Mouse (Mus musculus): ENCODE data around the gene Gm43720.

Gm43720 gene

DNA sequence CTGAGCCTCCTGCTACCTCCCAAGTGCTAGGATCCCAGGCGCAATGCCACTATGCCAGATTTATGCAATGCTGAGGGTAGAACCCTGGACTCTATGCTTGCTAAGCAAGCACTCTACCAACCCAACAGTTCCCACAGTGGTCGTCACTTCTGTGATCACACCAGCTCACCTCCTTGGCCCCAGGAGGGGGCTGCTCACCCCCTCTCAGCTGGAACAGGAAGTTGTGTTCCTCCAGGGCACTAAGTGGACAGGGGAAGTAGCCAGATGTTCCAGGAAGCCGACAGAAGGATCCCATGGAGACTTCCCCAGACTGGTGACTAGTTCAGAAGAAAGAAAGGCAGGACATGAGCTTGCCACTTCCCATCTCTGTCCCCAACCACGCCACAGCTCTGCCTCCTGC, 17.8 kb downstream of the Gm43720 start:
- no peak for DNase-seq (ENCODE audit: low spot score in 2 of 2)

DNA sequence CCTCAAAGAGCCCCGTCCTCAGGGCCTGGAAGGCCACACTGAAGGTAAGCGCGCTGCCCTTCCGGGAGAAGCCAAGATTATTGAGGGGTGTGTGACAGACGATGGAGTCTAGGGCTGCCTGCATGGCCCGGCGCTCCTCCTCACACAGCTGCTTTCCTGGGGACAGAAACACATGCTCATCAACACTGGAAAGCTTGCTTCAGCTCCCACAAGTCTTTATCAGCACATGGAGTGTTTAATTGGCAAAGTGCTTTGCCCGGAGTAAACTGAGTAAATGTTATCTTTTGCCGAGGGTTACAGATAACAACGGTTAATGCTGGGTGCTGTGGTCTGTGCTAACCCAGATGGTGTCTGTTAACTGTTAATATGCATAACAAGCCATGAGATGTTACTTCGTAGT, 18.9 kb downstream of the Gm43720 start:
- no peak for DNase-seq (ENCODE audit: low spot score in 2 of 2)

GRCm38 (mm10) chr5:138260051-138260450, 19.7 kb downstream of the Gm43720 start:
- DNase-seq (ENCODE audit: low spot score in 2 of 2): no peak

DNA sequence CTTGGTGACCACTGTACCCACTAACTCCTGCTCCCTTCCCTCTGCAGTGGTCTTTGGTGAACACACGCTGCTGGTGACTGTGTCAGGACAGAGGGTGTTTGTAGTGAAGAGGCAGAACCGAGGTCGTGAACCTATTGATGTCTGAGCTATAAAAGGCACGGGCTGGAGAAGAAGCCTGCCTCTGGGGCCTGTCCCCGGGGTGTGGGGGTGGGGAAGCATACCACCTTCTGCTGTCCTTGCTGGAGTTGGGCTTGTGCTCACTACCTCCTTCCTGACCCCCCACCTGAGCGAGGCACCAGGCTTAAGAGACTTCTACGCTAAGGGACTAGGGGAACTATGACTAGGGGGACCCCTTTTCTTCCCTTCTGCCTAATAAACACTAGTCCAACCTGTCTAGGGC, 20.8 kb downstream of the Gm43720 start:
- DNase-seq (ENCODE audit: low spot score in 2 of 2): no peak

GRCm38 (mm10) chr5:138258542-138258941, 21.2 kb downstream of the Gm43720 start:
- DNase-seq (ENCODE audit: low spot score in 2 of 2): no peak

GRCm38 (mm10) chr5:138258078-138258477, 21.7 kb downstream of the Gm43720 start:
- no peak for DNase-seq (ENCODE audit: low spot score in 2 of 2)

- no peak for DNase-seq (ENCODE audit: low spot score in 2 of 2)
Observed at GRCm38 (mm10) chr5:138257585-138257978, 22.2 kb downstream of the Gm43720 start.

GRCm38 (mm10) chr5:138256966-138257584, 22.7 kb downstream of the Gm43720 start:
- DNase-seq (ENCODE audit: low spot score in 2 of 2): no peak

GRCm38 (mm10) chr5:138256094-138256467, 23.7 kb downstream of the Gm43720 start:
- DNase-seq (ENCODE audit: low spot score in 2 of 2): no peak

DNA sequence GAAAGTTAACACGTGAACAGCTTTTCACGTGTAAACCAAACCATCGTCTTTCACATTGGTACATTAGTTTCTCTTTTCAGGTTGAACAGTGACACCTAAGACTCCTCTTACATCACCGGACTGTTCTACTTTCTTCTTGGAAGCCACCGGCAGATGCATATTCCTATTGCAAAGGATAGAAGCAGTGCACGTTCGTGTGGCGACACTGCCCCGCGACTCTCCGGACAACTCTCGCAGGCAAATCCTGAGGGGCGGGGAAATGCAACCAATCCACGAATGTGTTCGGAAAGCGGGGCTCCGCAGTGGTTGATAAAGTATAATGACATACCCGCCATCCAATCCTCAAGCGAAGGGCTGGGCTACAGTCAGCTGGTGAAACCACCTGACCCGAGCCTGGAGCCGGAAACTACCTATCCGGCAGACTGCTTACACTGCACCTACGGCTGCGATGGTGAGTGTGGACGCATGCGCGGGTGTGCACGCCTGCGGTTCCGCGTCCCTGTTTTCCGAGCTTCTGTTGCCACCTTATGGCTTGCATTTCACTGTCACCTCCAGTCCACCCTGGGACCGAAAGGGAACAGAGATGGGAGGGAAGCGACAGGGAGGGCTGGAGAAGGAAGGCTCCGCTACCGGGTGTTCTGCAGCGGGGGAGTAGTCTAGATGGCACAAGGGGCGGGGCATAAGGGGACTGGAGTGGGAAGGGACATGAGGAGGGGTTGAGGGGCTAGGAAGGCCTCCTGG, 24.2 kb downstream of the Gm43720 start, which contains the start of gene Lamtor4:
Gene Lamtor4 (plus strand): TSS at position 130 of the 741 bp plus-strand sequence.
- DNase-seq (ENCODE audit: low spot score in 2 of 2): peak; percentile 96 to 98

DNA sequence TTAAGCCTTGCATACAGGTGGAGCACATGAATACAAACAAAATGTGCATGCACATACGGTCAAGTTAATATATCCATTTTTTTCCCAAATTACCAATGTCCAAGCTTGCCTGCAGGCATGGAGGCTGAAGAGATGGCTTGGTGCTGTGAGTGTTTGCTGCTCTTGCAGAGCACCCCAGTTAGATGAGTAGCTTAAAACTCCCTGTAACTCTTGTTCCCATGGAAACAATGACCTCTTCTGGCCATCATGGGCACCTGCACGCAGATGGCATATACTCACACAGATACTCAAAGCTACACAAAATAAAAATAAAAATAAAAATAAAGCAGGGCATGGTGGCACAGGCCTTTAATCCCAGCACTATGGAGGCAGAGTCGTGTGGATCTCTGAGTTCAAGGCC, 26.7 kb downstream of the Gm43720 start:
- DNase-seq (ENCODE audit: low spot score in 2 of 2): no peak

- no peak for DNase-seq (ENCODE audit: low spot score in 2 of 2)
Observed at GRCm38 (mm10) chr5:138251144-138251543, 28.6 kb downstream of the Gm43720 start.

DNA sequence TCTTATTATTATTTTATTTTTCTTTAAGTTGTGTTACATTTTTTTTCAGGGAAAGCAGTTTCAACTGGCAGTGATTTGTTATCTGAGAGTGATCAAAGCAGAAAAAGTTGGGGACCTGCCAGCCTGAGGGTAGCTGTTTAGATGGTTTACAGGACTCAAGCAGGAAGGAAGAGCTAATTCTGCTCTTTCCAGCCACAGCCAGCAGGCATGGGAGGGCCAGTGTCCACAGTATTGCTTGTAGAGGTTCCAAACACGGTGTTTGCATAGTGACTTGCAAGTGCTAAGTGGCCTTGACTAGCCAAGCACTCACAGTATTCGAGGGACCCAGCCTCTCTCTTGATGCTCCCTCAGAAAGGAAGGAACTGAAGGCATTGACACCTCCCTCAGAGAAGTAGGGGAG, 38.2 kb downstream of the Gm43720 start:
- no peak for DNase-seq (ENCODE audit: low spot score in 2 of 2)

- DNase-seq (ENCODE audit: low spot score in 2 of 2): no peak
Observed at GRCm38 (mm10) chr5:138234224-138234623, 45.5 kb downstream of the Gm43720 start.

DNA sequence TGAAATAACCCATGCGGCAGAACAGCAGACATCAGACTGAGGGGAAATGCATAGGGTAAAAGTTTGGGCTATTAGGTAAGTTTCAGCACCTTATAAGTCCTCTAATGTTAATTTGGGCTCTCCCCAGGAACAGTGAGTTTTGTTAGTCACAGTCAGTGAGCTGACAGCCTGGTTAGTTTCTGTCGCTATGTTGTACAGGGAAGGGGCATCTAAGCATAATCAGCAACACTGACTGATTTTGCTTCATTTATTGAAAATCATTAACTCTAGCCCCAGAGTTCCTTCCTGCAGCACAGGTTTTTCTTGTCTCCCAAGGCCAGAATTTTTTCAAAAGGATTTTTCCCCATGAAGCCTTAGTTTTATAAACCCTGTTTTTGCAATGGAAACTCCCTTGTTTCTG, 46.0 kb downstream of the Gm43720 start:
- DNase-seq (ENCODE audit: low spot score in 2 of 2): no peak

GRCm38 (mm10) chr5:138229511-138229910, 50.2 kb downstream of the Gm43720 start:
- DNase-seq (ENCODE audit: low spot score in 2 of 2): no peak

DNA sequence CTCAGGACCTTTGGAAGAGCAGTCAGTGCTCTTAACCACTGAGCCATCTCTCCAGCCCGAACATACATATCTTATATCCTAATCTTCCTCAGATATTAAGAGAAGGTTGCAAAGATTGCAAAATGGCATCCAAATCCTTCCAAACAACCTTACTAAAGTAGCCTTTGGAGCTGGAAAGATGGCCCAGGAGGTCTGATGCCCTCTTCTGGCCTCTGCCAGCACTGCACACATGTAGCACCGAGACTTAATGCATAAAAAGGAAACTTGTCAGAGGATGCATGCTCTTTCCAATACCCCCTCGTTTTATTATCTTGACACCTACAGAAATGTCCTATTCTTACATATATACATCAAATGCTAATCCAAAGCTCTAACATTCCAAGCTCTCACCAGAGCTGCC, 51.7 kb downstream of the Gm43720 start:
- DNase-seq (ENCODE audit: low spot score in 2 of 2): no peak

GRCm38 (mm10) chr5:138227367-138227766, 52.4 kb downstream of the Gm43720 start:
- no peak for DNase-seq (ENCODE audit: low spot score in 2 of 2)

DNA sequence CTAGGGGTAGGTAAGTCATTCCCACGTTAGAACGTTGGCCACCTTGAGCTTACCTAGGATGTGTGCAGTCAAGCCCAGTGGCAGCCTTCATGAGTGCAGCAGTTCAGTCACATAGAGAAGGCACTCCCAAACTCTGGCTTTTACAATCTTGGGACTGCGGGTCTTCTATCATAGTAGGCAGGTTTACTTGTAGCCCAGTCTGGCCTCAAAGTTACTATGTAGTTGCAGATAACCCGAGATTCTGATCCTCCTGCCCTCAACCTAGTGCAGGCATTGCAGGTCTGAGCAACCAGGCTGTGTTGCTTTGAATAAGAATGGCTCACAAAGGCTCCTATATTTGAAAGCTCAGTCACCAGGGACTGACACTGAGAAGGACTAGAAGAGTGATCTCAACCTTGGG, 53.3 kb downstream of the Gm43720 start:
- DNase-seq (ENCODE audit: low spot score in 2 of 2): no peak

- no peak for DNase-seq (ENCODE audit: low spot score in 2 of 2)
Observed at GRCm38 (mm10) chr5:138225700-138226099, 54.1 kb downstream of the Gm43720 start, which contains the start of gene Nxpe5. TSS of gene Nxpe5 (plus strand) at chr5:138225898.

DNA sequence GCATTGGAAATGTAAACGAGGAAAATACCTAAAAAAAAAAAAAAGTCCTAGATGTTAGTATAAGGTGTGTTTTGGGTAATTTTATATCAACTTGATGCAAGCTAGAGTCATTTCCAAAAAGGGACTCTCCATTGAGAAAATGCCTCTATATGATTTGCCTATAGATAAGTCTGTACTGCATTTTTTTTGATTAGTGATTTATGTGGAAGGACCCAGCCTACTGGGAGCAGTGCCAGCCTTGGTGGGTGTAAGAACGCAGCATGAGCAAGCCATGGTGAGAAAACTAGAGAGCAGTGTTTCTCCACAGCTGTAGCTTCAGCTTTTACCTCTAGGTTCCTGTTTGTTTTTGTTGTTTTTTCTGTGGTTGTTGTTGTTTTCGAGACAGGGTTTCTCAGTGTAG, 56.5 kb downstream of the Gm43720 start:
- DNase-seq (ENCODE audit: low spot score in 2 of 2): no peak

GRCm38 (mm10) chr5:138222111-138222510, 57.6 kb downstream of the Gm43720 start:
- DNase-seq (ENCODE audit: low spot score in 2 of 2): peak; percentile 16 to 85

DNA sequence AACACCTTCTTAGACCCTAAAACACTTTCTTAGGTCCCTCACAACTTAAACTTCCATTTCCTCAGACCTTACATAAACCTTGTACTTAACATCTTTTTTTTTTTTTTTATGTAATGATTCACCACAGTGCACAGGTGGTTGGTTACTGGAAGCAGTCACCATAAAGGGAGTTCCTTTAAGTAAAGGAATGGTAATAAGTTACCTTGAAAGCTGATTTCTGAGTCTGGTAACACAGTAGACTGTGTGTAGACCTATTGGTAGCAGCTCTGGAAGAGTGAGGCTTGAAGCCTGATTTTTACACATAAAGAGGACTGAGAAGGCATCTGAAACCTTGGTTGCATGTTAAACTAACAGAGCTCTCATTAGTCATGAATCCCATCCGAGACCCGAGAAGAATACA, 59.9 kb downstream of the Gm43720 start:
- DNase-seq (ENCODE audit: low spot score in 2 of 2): no peak
